In genomic region chr6:124759259-124759658, GRCm38 (mm10) we compare ENCODE assay signal across 8 mouse cellular contexts. TPM values are rescaled to one million over a fixed set of nuclear protein-coding genes. Genes with fewer than 3 reads are reported as not detected.
A peak's percentile ranks its signal among the peaks of the same experiment; 100 is the strongest.
DNase-seq lines count a peak whose midpoint lies in the region; ATAC-seq and TF ChIP-seq lines count a peak whose summit lies in the region.

No protein-coding gene starts in this region.

- peak; percentile 63 for DNase-seq in Muller cell, postnatal 12 days (ENCODE audit: inconsistent ontology term)
- peak; percentile 85 to 86 for DNase-seq in cerebellum, adult 2 months
- DNase-seq in forebrain, postnatal 0 days = peak; percentile 69
- DNase-seq in layer of hippocampus, postnatal 10 days (ENCODE audit: low spot score in 2 of 2) = peak; percentile 83 to 85
- peak; percentile 88 for DNase-seq in lung, postnatal 25 days (ENCODE audit: low spot score)
- DNase-seq in right cerebral cortex, adult 18-20 months = peak; percentile 85
- peak; percentile 91 for DNase-seq in urinary bladder, postnatal 14 days (ENCODE audit: low spot score)

- TF ChIP-seq POLR2A in cerebellum, adult 2 months (IDR thresholded peaks at IDR 0.05; ENCODE audit: borderline replicate concordance, insufficient read depth, low read length) = peak; percentile 40; the same call in 1 of the 2 replicates

- H3K36me3 ChIP-seq in forebrain, postnatal 0 days (ENCODE audit: insufficient read depth) = peaks cover 5% of the 10 kb centered on the region; the same call in 1 of the 2 replicates

- TF ChIP-seq CTCF in cerebellum, adult 2 months (IDR thresholded peaks at IDR 0.05; ENCODE audit: borderline replicate concordance, insufficient read depth, low read depth, low read length) = peak; percentile 92
- TF ChIP-seq CTCF in forebrain, postnatal 0 days (IDR thresholded peaks at IDR 0.05; ENCODE audit: low read depth) = peak; percentile 79

- no peaks in the 10 kb centered on the region for H3K9me3 ChIP-seq in forebrain, postnatal 0 days (ENCODE audit: low read length)

- H3K4me2 ChIP-seq in forebrain, postnatal 0 days (ENCODE audit: low read depth) = no peak overlapping the region

- H3K4me1 ChIP-seq in cerebellum, adult 2 months (ENCODE audit: control insufficient read depth, insufficient read depth, low read length) = peaks cover 12% of the 10 kb centered on the region
- peaks cover 11% of the 10 kb centered on the region for H3K4me1 ChIP-seq in forebrain, postnatal 0 days (ENCODE audit: insufficient read depth)

- H3K27ac ChIP-seq in cerebellum, adult 2 months (ENCODE audit: insufficient read depth, low read length) = peak overlapping the region; percentile 31; the same call in 1 of the 2 replicates
- 0 out of 2 replicates have a peak overlapping the region, but pooled peaks have one; percentile 57 for H3K27ac ChIP-seq in forebrain, postnatal 0 days (ENCODE audit: low read depth, low read length)

- no peak overlapping the region for H3K9ac ChIP-seq in forebrain, postnatal 0 days

- 3% methylated on average over 5 of the region's 5 CpGs for WGBS in cerebellum, adult 2 months
- WGBS in forebrain, postnatal 0 days = under 1% methylated on average over 5 of the region's 5 CpGs

- H3K4me3 ChIP-seq in cerebellum, adult 2 months (replicated peaks; ENCODE audit: insufficient read depth, low read depth, low read length) = peak overlapping the region; percentile 0
- no peak overlapping the region for H3K4me3 ChIP-seq in forebrain, postnatal 0 days (ENCODE audit: low read depth, low read length)

- no peak for ATAC-seq in forebrain, postnatal 0 days
- peak; percentile 81 to 82 for ATAC-seq in hematopoietic stem cell, adult 5-6 weeks (replicated peaks in 1 of 2; ENCODE audit: insufficient read depth in 1 of 2, low FRiP score in 2 of 2, low TSS enrichment in 1 of 2, low read depth in 1 of 2, poor library complexity in 2 of 2, severe bottlenecking in 2 of 2)

- no peaks in the 10 kb centered on the region for H3K27me3 ChIP-seq in cerebellum, adult 2 months (ENCODE audit: control insufficient read depth, insufficient read depth, low read length)
- H3K27me3 ChIP-seq in forebrain, postnatal 0 days (ENCODE audit: insufficient read depth, low read length) = no peaks in the 10 kb centered on the region

RNA-seq across cellular contexts. Expression of gene Atn1, which starts 2.9 kb away (rescaled TPM):
- 83.5 and 90.3 TPM in 2 replicates for polyA plus RNA-seq in cerebellum, adult 2 months (2012; rRNA removed)
- 15.0 and 16.7 TPM in 2 replicates for total RNA-seq in forebrain, postnatal 0 days (2014; rRNA removed)
- polyA plus RNA-seq in forebrain, postnatal 0 days (2015; fragmentation: Nextera tagmentation; extraction: Ambion mirVana) = 19.3 and 24.2 TPM in 2 replicates
- 5.9 and 6.0 TPM in 2 replicates for total RNA-seq in hematopoietic stem cell, adult 5-6 weeks (2017)
- 100 to 1,000 TPM; 138 to 150 TPM for total RNA-seq in layer of hippocampus, postnatal 10 days (2021)

RNA-seq across cellular contexts. Expression of gene Gm45234, which starts 3.4 kb away (rescaled TPM):
- not detected in 2 replicates for polyA plus RNA-seq in cerebellum, adult 2 months (2012; rRNA removed)
- not detected in 2 replicates for total RNA-seq in forebrain, postnatal 0 days (2014; rRNA removed)
- 0.11 TPM in 1 of 2 replicates, not detected in the other for polyA plus RNA-seq in forebrain, postnatal 0 days (2015; fragmentation: Nextera tagmentation; extraction: Ambion mirVana)
- total RNA-seq in hematopoietic stem cell, adult 5-6 weeks (2017) = not detected in 2 replicates
- total RNA-seq in layer of hippocampus, postnatal 10 days (2021) = not detected

RNA-seq across cellular contexts. Expression of gene Eno2, which starts 10.2 kb away (rescaled TPM):
- polyA plus RNA-seq in cerebellum, adult 2 months (2012; rRNA removed) = 888 and 918 TPM in 2 replicates
- total RNA-seq in forebrain, postnatal 0 days (2014; rRNA removed) = 130 and 148 TPM in 2 replicates
- 88.5 and 113 TPM in 2 replicates for polyA plus RNA-seq in forebrain, postnatal 0 days (2015; fragmentation: Nextera tagmentation; extraction: Ambion mirVana)
- 2.6 and 5.6 TPM in 2 replicates for total RNA-seq in hematopoietic stem cell, adult 5-6 weeks (2017)
- total RNA-seq in layer of hippocampus, postnatal 10 days (2021) = 100 to 1,000 TPM; 476 to 480 TPM

RNA-seq across cellular contexts. Expression of gene Grcc10, which starts 18.1 kb away (rescaled TPM):
- 320 and 329 TPM in 2 replicates for polyA plus RNA-seq in cerebellum, adult 2 months (2012; rRNA removed)
- total RNA-seq in forebrain, postnatal 0 days (2014; rRNA removed) = 257 and 314 TPM in 2 replicates
- polyA plus RNA-seq in forebrain, postnatal 0 days (2015; fragmentation: Nextera tagmentation; extraction: Ambion mirVana) = 699 and 862 TPM in 2 replicates
- total RNA-seq in hematopoietic stem cell, adult 5-6 weeks (2017) = 189 and 215 TPM in 2 replicates
- 100 to 1,000 TPM; 329 to 345 TPM for total RNA-seq in layer of hippocampus, postnatal 10 days (2021)

RNA-seq across cellular contexts. Expression of gene Lrrc23, which starts 20.3 kb away (rescaled TPM):
- polyA plus RNA-seq in cerebellum, adult 2 months (2012; rRNA removed) = 4.9 and 6.7 TPM in 2 replicates
- 13.7 and 13.8 TPM in 2 replicates for total RNA-seq in forebrain, postnatal 0 days (2014; rRNA removed)
- polyA plus RNA-seq in forebrain, postnatal 0 days (2015; fragmentation: Nextera tagmentation; extraction: Ambion mirVana) = 9.6 and 14.7 TPM in 2 replicates
- total RNA-seq in hematopoietic stem cell, adult 5-6 weeks (2017) = 1.1 and 3.3 TPM in 2 replicates
- 1 to 10 TPM; 1.8 to 3.6 TPM for total RNA-seq in layer of hippocampus, postnatal 10 days (2021)

Comparison
In these comparisons a context has a peak if more than half of its experiments do, and no peak if none do; other contexts are left out.
1. RNA of gene Eno2, which starts 10.2 kb away (total RNA-seq): 476 to 480 TPM in layer of hippocampus, postnatal 10 days and 130 to 148 TPM in forebrain, postnatal 0 days; 2.6 to 5.6 TPM in hematopoietic stem cell, adult 5-6 weeks; every median in the first group is over 10 times any median in the second.
2. Peak in every context shown above with its lines, with median percentiles within 50 percentile points of each other: DNase-seq.